Mouse (Mus musculus): ENCODE measurements at regions not wholly inside any gene's neighbourhood (a gene's known extent, or its start where the extent isn't known, plus 50 kb on each side); places are given as distances from the start of the nearest gene placed in this dataset.

DNA sequence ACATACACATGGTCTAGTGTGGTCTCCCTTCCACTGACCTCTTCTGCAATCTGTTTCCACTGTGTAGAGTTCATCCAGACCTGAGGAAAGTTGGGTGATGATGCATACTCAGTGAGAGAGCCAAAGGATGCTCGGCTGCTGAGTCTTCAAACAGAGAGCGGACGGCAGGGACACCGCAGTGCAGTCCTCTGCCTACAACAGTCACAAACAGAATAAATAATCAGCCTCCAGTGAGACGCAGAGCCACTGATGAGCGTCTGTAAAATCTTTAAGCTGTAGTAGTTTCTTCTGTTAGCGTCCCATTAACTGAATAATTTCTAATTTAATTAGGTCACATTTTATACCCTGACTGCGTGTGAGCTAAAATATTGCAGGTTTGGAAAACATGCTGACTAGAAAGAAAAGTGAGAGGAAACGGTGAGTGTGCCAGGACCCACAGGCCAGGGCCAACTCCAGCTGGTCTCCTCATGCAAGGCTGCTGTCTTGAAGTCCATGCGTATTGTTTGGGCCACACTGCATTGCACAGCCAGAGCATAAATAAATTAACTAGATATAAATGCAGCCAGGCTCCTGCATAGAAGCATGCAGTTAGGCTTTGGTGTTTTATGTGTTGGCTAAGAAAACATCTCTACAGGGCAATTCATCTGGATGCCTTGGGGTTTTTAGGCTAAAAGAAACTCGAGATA, 551.0 kb downstream of the Plekhb2 start:
- 88% methylated on average over 11 of the region's 11 CpGs for WGBS
- H3K27ac ChIP-seq (replicated peaks; ENCODE audit: insufficient read depth, low read depth, low read length) = no peak overlapping the region

GRCm38 (mm10) chr1:35402995-35403394, 553.2 kb downstream of the Plekhb2 start:
- H3K27me3 ChIP-seq (ENCODE audit: control insufficient read depth, insufficient read depth, low read length) = no peaks in the 10 kb centered on the region
- H3K79me2 ChIP-seq (ENCODE audit: control insufficient read depth, insufficient read depth, low read length) = no peaks in the 10 kb centered on the region
- 84% methylated on average over 4 of the region's 4 CpGs for WGBS
- H3K36me3 ChIP-seq (ENCODE audit: control insufficient read depth, insufficient read depth, low read length) = no peaks in the 10 kb centered on the region
- TF ChIP-seq CTCF (IDR thresholded peaks at IDR 0.05; ENCODE audit: low read depth, low read length) (no peak), POLR2A (IDR thresholded peaks at IDR 0.05; ENCODE audit: extremely low read depth, insufficient read depth, low read length) (no peak)
- no peak overlapping the region for H3K4me3 ChIP-seq (ENCODE audit: insufficient read depth, low read depth, low read length)
- no peak for DNase-seq (ENCODE audit: extremely low read depth, low read depth, low spot score)
- H3K27ac ChIP-seq (replicated peaks; ENCODE audit: insufficient read depth, low read depth, low read length) = no peak overlapping the region
- no peaks in the 10 kb centered on the region for H3K4me1 ChIP-seq (ENCODE audit: control insufficient read depth, insufficient read depth, low read length)
- H3K9ac ChIP-seq (ENCODE audit: low read depth, low read length) = no peak overlapping the region

More for the DNA sequence above, 551.0 kb downstream of the Plekhb2 start:
- no peaks in the 10 kb centered on the region for H3K79me2 ChIP-seq (ENCODE audit: control insufficient read depth, insufficient read depth, low read length)
- H3K4me1 ChIP-seq (ENCODE audit: control insufficient read depth, insufficient read depth, low read length) = no peaks in the 10 kb centered on the region
- no peaks in the 10 kb centered on the region for H3K27me3 ChIP-seq (ENCODE audit: control insufficient read depth, insufficient read depth, low read length)
- H3K36me3 ChIP-seq (ENCODE audit: control insufficient read depth, insufficient read depth, low read length) = no peaks in the 10 kb centered on the region
- H3K4me3 ChIP-seq (ENCODE audit: insufficient read depth, low read depth, low read length) = no peak overlapping the region
- DNase-seq (ENCODE audit: extremely low read depth, low read depth, low spot score) = no peak
- no peak for TF ChIP-seq CTCF (IDR thresholded peaks at IDR 0.05; ENCODE audit: low read depth, low read length)
- no peak for TF ChIP-seq POLR2A (IDR thresholded peaks at IDR 0.05; ENCODE audit: extremely low read depth, insufficient read depth, low read length)
- H3K9ac ChIP-seq (ENCODE audit: low read depth, low read length) = no peak overlapping the region

- DNase-seq (ENCODE audit: extremely low read depth, low read depth, low spot score) = no peak
- Histone ChIP-seq H3K4me1 (ENCODE audit: control insufficient read depth, insufficient read depth, low read length) (no peaks in the 10 kb centered on the region), H3K79me2 (ENCODE audit: control insufficient read depth, insufficient read depth, low read length) (no peaks in the 10 kb centered on the region), H3K27me3 (ENCODE audit: control insufficient read depth, insufficient read depth, low read length) (no peaks in the 10 kb centered on the region), H3K27ac (replicated peaks; ENCODE audit: insufficient read depth, low read depth, low read length) (no peak overlapping the region), H3K36me3 (ENCODE audit: control insufficient read depth, insufficient read depth, low read length) (no peaks in the 10 kb centered on the region), H3K4me3 (ENCODE audit: insufficient read depth, low read depth, low read length) (no peak overlapping the region), H3K9ac (ENCODE audit: low read depth, low read length) (no peak overlapping the region)
- TF ChIP-seq POLR2A (IDR thresholded peaks at IDR 0.05; ENCODE audit: extremely low read depth, insufficient read depth, low read length) = no peak
- no peak for TF ChIP-seq CTCF (IDR thresholded peaks at IDR 0.05; ENCODE audit: low read depth, low read length)
- WGBS = 87% methylated on average over 6 of the region's 6 CpGs
Observed at GRCm38 (mm10) chr1:35405418-35405817, 555.6 kb downstream of the Plekhb2 start.

DNA sequence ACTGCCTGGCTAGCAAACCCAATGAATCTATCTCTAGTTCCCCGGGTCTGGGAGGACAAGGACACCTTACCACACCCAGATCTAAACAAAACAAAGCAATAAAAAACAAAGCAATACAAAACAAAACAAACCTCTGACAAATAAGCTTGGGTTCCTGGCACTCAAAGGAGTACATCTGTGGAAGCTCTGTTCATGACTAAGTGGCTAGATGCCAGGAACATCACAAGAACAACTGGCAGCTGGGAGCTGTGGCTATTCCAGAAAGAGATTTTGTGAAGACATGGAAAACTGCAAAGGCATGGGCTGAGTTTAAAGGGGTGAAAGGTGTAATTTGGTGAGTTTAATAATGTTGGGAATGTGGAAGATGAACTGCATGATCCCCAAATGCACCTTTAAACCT, 565.9 kb downstream of the Plekhb2 start:
- TF ChIP-seq CTCF (IDR thresholded peaks at IDR 0.05; ENCODE audit: low read depth, low read length) (no peak), POLR2A (IDR thresholded peaks at IDR 0.05; ENCODE audit: extremely low read depth, insufficient read depth, low read length) (no peak)
- no peak for DNase-seq (ENCODE audit: extremely low read depth, low read depth, low spot score)
- H3K27me3 ChIP-seq (ENCODE audit: control insufficient read depth, insufficient read depth, low read length) = no peaks in the 10 kb centered on the region
- no peaks in the 10 kb centered on the region for H3K79me2 ChIP-seq (ENCODE audit: control insufficient read depth, insufficient read depth, low read length)
- no peak overlapping the region for H3K27ac ChIP-seq (replicated peaks; ENCODE audit: insufficient read depth, low read depth, low read length)
- H3K36me3 ChIP-seq (ENCODE audit: control insufficient read depth, insufficient read depth, low read length) = no peaks in the 10 kb centered on the region
- no peak overlapping the region for H3K9ac ChIP-seq (ENCODE audit: low read depth, low read length)
- no peaks in the 10 kb centered on the region for H3K4me1 ChIP-seq (ENCODE audit: control insufficient read depth, insufficient read depth, low read length)
- 83% methylated on average over 1 of the region's 1 CpGs for WGBS
- H3K4me3 ChIP-seq (ENCODE audit: insufficient read depth, low read depth, low read length) = no peak overlapping the region

DNA sequence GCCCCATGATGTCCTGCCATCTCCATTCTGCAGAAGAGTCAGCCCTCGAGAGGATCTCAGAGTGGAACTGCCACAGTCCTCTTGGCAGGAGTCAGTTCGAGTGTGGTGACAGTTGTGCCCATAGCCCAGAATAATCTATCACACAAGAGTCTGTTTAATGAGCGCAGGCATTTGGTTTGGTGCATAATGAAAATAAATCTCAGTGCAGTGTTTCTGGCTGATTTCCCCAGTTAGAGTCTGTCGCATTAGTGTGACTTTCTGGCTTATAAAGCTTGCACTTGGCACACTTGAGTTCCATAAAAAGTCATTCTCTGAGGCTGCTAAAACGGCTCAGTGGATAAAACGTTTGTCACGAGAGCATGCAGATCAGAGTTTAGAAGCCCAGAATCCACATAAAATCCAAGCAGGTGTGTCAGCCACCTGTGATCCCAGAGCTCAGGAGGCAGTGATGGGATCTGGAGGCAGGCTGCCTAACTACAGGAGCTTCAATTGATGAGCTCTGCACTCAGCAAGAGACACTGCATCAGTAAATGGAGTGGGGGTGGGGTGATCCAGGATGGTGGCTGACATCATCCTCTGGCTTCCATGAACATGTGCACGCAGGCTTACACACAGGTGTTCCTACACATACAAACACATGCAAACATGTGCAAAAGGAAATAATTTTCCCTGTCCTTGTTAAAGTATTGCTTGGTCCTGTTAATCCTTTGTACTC, 578.5 kb downstream of the Plekhb2 start:
- Histone ChIP-seq H3K4me1 (ENCODE audit: control insufficient read depth, insufficient read depth, low read length) (no peaks in the 10 kb centered on the region), H3K79me2 (ENCODE audit: control insufficient read depth, insufficient read depth, low read length) (no peaks in the 10 kb centered on the region), H3K9ac (ENCODE audit: low read depth, low read length) (no peak overlapping the region), H3K27me3 (ENCODE audit: control insufficient read depth, insufficient read depth, low read length) (no peaks in the 10 kb centered on the region), H3K4me3 (ENCODE audit: insufficient read depth, low read depth, low read length) (no peak overlapping the region), H3K36me3 (ENCODE audit: control insufficient read depth, insufficient read depth, low read length) (no peaks in the 10 kb centered on the region), H3K27ac (replicated peaks; ENCODE audit: insufficient read depth, low read depth, low read length) (no peak overlapping the region)
- 82% methylated on average over 8 of the region's 8 CpGs for WGBS
- TF ChIP-seq CTCF (IDR thresholded peaks at IDR 0.05; ENCODE audit: low read depth, low read length) = no peak
- TF ChIP-seq POLR2A (IDR thresholded peaks at IDR 0.05; ENCODE audit: extremely low read depth, insufficient read depth, low read length) = no peak
- no peak for DNase-seq (ENCODE audit: extremely low read depth, low read depth, low spot score)

- TF ChIP-seq CTCF (IDR thresholded peaks at IDR 0.05; ENCODE audit: low read depth, low read length) (no peak), POLR2A (IDR thresholded peaks at IDR 0.05; ENCODE audit: extremely low read depth, insufficient read depth, low read length) (no peak)
- no peak overlapping the region for H3K9ac ChIP-seq (ENCODE audit: low read depth, low read length)
- no peaks in the 10 kb centered on the region for H3K36me3 ChIP-seq (ENCODE audit: control insufficient read depth, insufficient read depth, low read length)
- 68% methylated on average over 1 of the region's 1 CpGs for WGBS
- H3K27ac ChIP-seq (replicated peaks; ENCODE audit: insufficient read depth, low read depth, low read length) = no peak overlapping the region
- DNase-seq (ENCODE audit: extremely low read depth, low read depth, low spot score) = no peak
- H3K27me3 ChIP-seq (ENCODE audit: control insufficient read depth, insufficient read depth, low read length) = no peaks in the 10 kb centered on the region
- no peak overlapping the region for H3K4me3 ChIP-seq (ENCODE audit: insufficient read depth, low read depth, low read length)
- no peaks in the 10 kb centered on the region for H3K4me1 ChIP-seq (ENCODE audit: control insufficient read depth, insufficient read depth, low read length)
- no peaks in the 10 kb centered on the region for H3K79me2 ChIP-seq (ENCODE audit: control insufficient read depth, insufficient read depth, low read length)
Observed at GRCm38 (mm10) chr1:35429471-35429870, 579.7 kb downstream of the Plekhb2 start.
